ENCODE assay signal across 16 mouse cellular contexts in the genomic region with DNA sequence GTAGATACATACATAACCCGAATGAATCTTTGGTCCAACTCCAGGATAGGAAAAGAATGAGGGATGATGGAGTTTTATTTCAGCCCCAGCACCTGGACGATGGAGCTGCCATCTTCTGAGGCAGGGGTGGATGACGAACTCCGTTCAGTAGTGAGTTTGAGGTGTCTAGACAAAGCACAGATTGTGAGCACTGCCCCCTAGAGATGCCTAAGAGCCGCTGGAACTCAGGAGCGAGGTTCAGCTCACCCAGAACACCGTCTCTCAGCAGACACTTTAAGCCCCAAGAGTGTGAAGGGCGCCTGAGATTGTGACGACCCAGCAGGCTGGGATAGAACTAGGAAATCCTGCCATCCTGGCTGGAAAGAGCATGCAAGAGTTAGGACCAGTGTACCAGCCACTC. TPM values are rescaled to one million over a fixed set of nuclear protein-coding genes. Genes with fewer than 3 reads are reported as not detected.
DNase-seq lines count a peak whose midpoint lies in the region; ATAC-seq and TF ChIP-seq lines count a peak whose summit lies in the region.
"Had no signal": no experiment of that assay in that cellular context is flagged by ENCODE, and none has a peak within 500 bp of the region (broad histone marks: within the 10 kb centered on the region; RNA-seq: fewer than 3 reads in every experiment).

No protein-coding gene starts in this region.

- no peak overlapping the region for H3K27ac ChIP-seq in forebrain, postnatal 0 days (ENCODE audit: low read depth, low read length)
- H3K27ac ChIP-seq in forebrain, embryonic 11.5 days (ENCODE audit: low read depth, low read length), result no peak overlapping the region
- no peak overlapping the region for H3K27ac ChIP-seq in left cerebral cortex, adult 2 months
- H3K27ac ChIP-seq: limb, embryonic 10.5 days had no signal

- ATAC-seq in forebrain, postnatal 0 days, result no peak
- no peak for ATAC-seq in forebrain, embryonic 11.5 days (replicated peaks; ENCODE audit: low FRiP score)
- ATAC-seq: activated CD4-positive, CD25-positive, alpha-beta regulatory T cell, adult 4 months had no signal

- peaks cover 4% of the 10 kb centered on the region; the same call in 1 of the 2 replicates for H3K4me1 ChIP-seq in forebrain, postnatal 0 days (ENCODE audit: insufficient read depth)
- 0 out of 2 replicates have a peak, but pooled peaks cover 3% of the 10 kb centered on the region for H3K4me1 ChIP-seq in forebrain, embryonic 11.5 days (replicated peaks; ENCODE audit: control insufficient read depth, insufficient read depth, low read length)

- no peak overlapping the region for H3K4me2 ChIP-seq in forebrain, postnatal 0 days (ENCODE audit: low read depth)
- H3K4me2 ChIP-seq in forebrain, embryonic 11.5 days (ENCODE audit: low read depth, low read length, severe bottlenecking), result no peak overlapping the region

- no peak for DNase-seq in forebrain, postnatal 0 days
- DNase-seq in forebrain, embryonic 11.5 days (ENCODE audit: low spot score), result no peak
- no peak for DNase-seq in left cerebral cortex, adult 2 months (ENCODE audit: extremely low spot score in 1 of 2, low spot score in 2 of 2)
- DNase-seq in left cerebral cortex, postnatal 25 days (ENCODE audit: low spot score in 2 of 2), result no peak
- DNase-seq in 416B (ENCODE audit: low read depth) (peak; percentile 15), ES-CJ7 (ENCODE audit: low read depth, low spot score) (peak; percentile 53)
- DNase-seq in Muller cell, postnatal 12 days (ENCODE audit: inconsistent ontology term), result no peak
- DNase-seq: embryo, embryonic 11 days; gastrocnemius, postnatal 25 days; kidney, adult 18-20 months had no signal

- intact Hi-C loops in left cerebral cortex, adult 2 months (cut with DNase I), result no loop called here
- intact Hi-C loops in left cerebral cortex, postnatal 25 days (cut with DNase I), result no loop called here

- H3K9ac ChIP-seq in forebrain, postnatal 0 days, result no peak overlapping the region
- no peak overlapping the region for H3K9ac ChIP-seq in forebrain, embryonic 11.5 days (ENCODE audit: low read length)

- no peaks in the 10 kb centered on the region for H3K9me3 ChIP-seq in forebrain, postnatal 0 days (ENCODE audit: low read length)
- no peaks in the 10 kb centered on the region for H3K9me3 ChIP-seq in forebrain, embryonic 11.5 days (ENCODE audit: control insufficient read depth, low read length)
- H3K9me3 ChIP-seq: limb, embryonic 10.5 days had no signal

- H3K36me3 ChIP-seq in forebrain, postnatal 0 days (ENCODE audit: insufficient read depth), result no peaks in the 10 kb centered on the region; the same call in 1 of the 2 replicates
- H3K36me3 ChIP-seq in forebrain, embryonic 11.5 days (ENCODE audit: control insufficient read depth, insufficient read depth, low read length), result no peaks in the 10 kb centered on the region

- H3K4me3 ChIP-seq in forebrain, postnatal 0 days (ENCODE audit: low read depth, low read length), result no peak overlapping the region
- no peak overlapping the region for H3K4me3 ChIP-seq in forebrain, embryonic 11.5 days (ENCODE audit: low read depth, low read length)
- no peak overlapping the region for H3K4me3 ChIP-seq in left cerebral cortex, adult 2 months
- H3K4me3 ChIP-seq: limb, embryonic 10.5 days; myocyte had no signal

- 29% methylated on average over 9 of the region's 9 CpGs for WGBS in forebrain, postnatal 0 days
- 36% methylated on average over 9 of the region's 9 CpGs for WGBS in forebrain, embryonic 11.5 days

- no peaks in the 10 kb centered on the region for H3K27me3 ChIP-seq in forebrain, postnatal 0 days (ENCODE audit: insufficient read depth, low read length)
- H3K27me3 ChIP-seq in forebrain, embryonic 11.5 days (ENCODE audit: control insufficient read depth, insufficient read depth, low read length), result no peaks in the 10 kb centered on the region

- peak; percentile 40 for TF ChIP-seq CTCF in forebrain, postnatal 0 days (IDR thresholded peaks at IDR 0.05; ENCODE audit: low read depth)
- peak; percentile 23 for TF ChIP-seq CTCF in left cerebral cortex, adult 2 months (IDR thresholded peaks at IDR 0.05)

RNA-seq across cellular contexts. Expression of a gene that starts 5.0 kb away (rescaled TPM):
- 101 and 129 TPM in 2 replicates for total RNA-seq in forebrain, postnatal 0 days (2014; rRNA removed)
- polyA plus RNA-seq in forebrain, postnatal 0 days (2015; fragmentation: Nextera tagmentation; extraction: Ambion mirVana), result 27.0 and 27.2 TPM in 2 replicates
- 31.6 and 39.4 TPM in 2 replicates for polyA plus RNA-seq in forebrain, embryonic 11.5 days (2014; fragmentation: Nextera tagmentation; extraction: Ambion mirVana)
- 10 to 100 TPM; 47.7 to 49.2 TPM for total RNA-seq in left cerebral cortex, adult 2 months (2021)
- 10 to 100 TPM; 46.7 to 48.3 TPM for total RNA-seq in left cerebral cortex, postnatal 25 days (2021)

RNA-seq across cellular contexts. Expression of a gene that starts 7.8 kb away (rescaled TPM):
- 12.3 and 13.9 TPM in 2 replicates for total RNA-seq in forebrain, postnatal 0 days (2014; rRNA removed)
- polyA plus RNA-seq in forebrain, postnatal 0 days (2015; fragmentation: Nextera tagmentation; extraction: Ambion mirVana), result 3.8 and 4.3 TPM in 2 replicates
- 4.6 and 4.7 TPM in 2 replicates for polyA plus RNA-seq in forebrain, embryonic 11.5 days (2014; fragmentation: Nextera tagmentation; extraction: Ambion mirVana)
- 10 to 100 TPM; 50.6 to 61.2 TPM for total RNA-seq in left cerebral cortex, adult 2 months (2021)
- 10 to 100 TPM; 50.4 to 53.3 TPM for total RNA-seq in left cerebral cortex, postnatal 25 days (2021)

RNA-seq across cellular contexts. Expression of a gene that starts 11.6 kb away (rescaled TPM):
- total RNA-seq in forebrain, postnatal 0 days (2014; rRNA removed), result 1.5 and 2.0 TPM in 2 replicates
- 0.49 and 0.76 TPM in 2 replicates for polyA plus RNA-seq in forebrain, postnatal 0 days (2015; fragmentation: Nextera tagmentation; extraction: Ambion mirVana)
- polyA plus RNA-seq in forebrain, embryonic 11.5 days (2014; fragmentation: Nextera tagmentation; extraction: Ambion mirVana), result not detected in 2 replicates
- total RNA-seq in left cerebral cortex, adult 2 months (2021), result under 1 TPM; 0.51 to 0.86 TPM
- under 1 TPM; 0.53 to 0.76 TPM for total RNA-seq in left cerebral cortex, postnatal 25 days (2021)
- total RNA-seq: ES-E14; gastrocnemius, postnatal 25 days had no signal
- polyA plus RNA-seq: heart, postnatal 0 days; limb, embryonic 10.5 days; myocyte; spleen, adult 2 months had no signal

RNA-seq across cellular contexts. Expression of a gene that starts 24.5 kb away (rescaled TPM):
- total RNA-seq in forebrain, postnatal 0 days (2014; rRNA removed), result not detected in 2 replicates
- not detected in 2 replicates for polyA plus RNA-seq in forebrain, postnatal 0 days (2015; fragmentation: Nextera tagmentation; extraction: Ambion mirVana)
- not detected in 2 replicates for polyA plus RNA-seq in forebrain, embryonic 11.5 days (2014; fragmentation: Nextera tagmentation; extraction: Ambion mirVana)
- not detected for total RNA-seq in left cerebral cortex, adult 2 months (2021)
- total RNA-seq in left cerebral cortex, postnatal 25 days (2021), result not detected
- total RNA-seq: gastrocnemius, postnatal 25 days had no signal
- polyA plus RNA-seq: heart, postnatal 0 days; limb, embryonic 10.5 days had no signal

RNA-seq across cellular contexts. Expression of a gene that starts 25.3 kb away (rescaled TPM):
- 70.3 and 73.8 TPM in 2 replicates for total RNA-seq in forebrain, postnatal 0 days (2014; rRNA removed)
- polyA plus RNA-seq in forebrain, postnatal 0 days (2015; fragmentation: Nextera tagmentation; extraction: Ambion mirVana), result 16.6 and 20.0 TPM in 2 replicates
- 31.0 and 39.7 TPM in 2 replicates for polyA plus RNA-seq in forebrain, embryonic 11.5 days (2014; fragmentation: Nextera tagmentation; extraction: Ambion mirVana)
- 100 to 1,000 TPM; 126 to 133 TPM for total RNA-seq in left cerebral cortex, adult 2 months (2021)
- total RNA-seq in left cerebral cortex, postnatal 25 days (2021), result 100 to 1,000 TPM; 122 to 133 TPM

Comparison
In these comparisons a context has a peak if more than half of its experiments do, and no peak if none do; other contexts are left out.
1. DNase-seq: peak in 416B (single experiment) and ES-CJ7 (single experiment); none in forebrain, postnatal 0 days (single experiment), forebrain, embryonic 11.5 days (single experiment), left cerebral cortex, adult 2 months (0 of 2), left cerebral cortex, postnatal 25 days (0 of 2) and Muller cell, postnatal 12 days (single experiment).